Mouse (Mus musculus) kidney, adult 18-20 months (tissue): Measurements from ENCODE around the gene Gm15517.
"Not testable (repeated sequence)": the region's sequence is repeated elsewhere in the genome, so short reads cannot be mapped to it uniquely, and the experiment has no call there.

Experiments used
- DNase-seq: peaks from one replicate; pipeline ENCODE4 v3.0.0; 2021

Gm15517 gene

GRCm38 (mm10) chr7:44261147-44261546, at the start of gene Gm15517:
TSS of gene Gm15517 (plus strand) at chr7:44261447.
- DNase-seq: no peak

- DNase-seq: no peak
Measured at GRCm38 (mm10) chr7:44215645-44216044, 45.6 kb upstream of the Gm15517 start, which contains the start of gene Klk1b5. TSS of gene Klk1b5 (plus strand) at chr7:44215945.

GRCm38 (mm10) chr7:44221601-44222000, 39.6 kb upstream of the Gm15517 start:
- not testable (repeated sequence) for DNase-seq

- not testable (repeated sequence) for DNase-seq
Measured at GRCm38 (mm10) chr7:44222335-44222734, 38.9 kb upstream of the Gm15517 start.

GRCm38 (mm10) chr7:44225076-44225475, 36.2 kb upstream of the Gm15517 start, which contains the start of gene Klk1:
TSS of gene Klk1 (plus strand) at chr7:44225360.
- DNase-seq: peak; percentile 59

- no peak for DNase-seq
Measured at GRCm38 (mm10) chr7:44235909-44236308, 25.3 kb upstream of the Gm15517 start, which contains the start of gene Gm36864. TSS of gene Gm36864 (plus strand) at chr7:44236177.

- no peak for DNase-seq
Measured at GRCm38 (mm10) chr7:44239913-44240312, 21.3 kb upstream of the Gm15517 start.

GRCm38 (mm10) chr7:44240712-44241111, 20.5 kb upstream of the Gm15517 start:
- DNase-seq: no peak

- DNase-seq: no peak
Measured at GRCm38 (mm10) chr7:44241163-44241562, 20.1 kb upstream of the Gm15517 start.

GRCm38 (mm10) chr7:44244080-44244479, 17.2 kb upstream of the Gm15517 start:
- DNase-seq: no peak

- peak; percentile 95 for DNase-seq
Measured at GRCm38 (mm10) chr7:44246055-44246983, 14.9 kb upstream of the Gm15517 start, which contains the start of the genes 1700028J19Rik and 2410002F23Rik. TSS of gene 1700028J19Rik (minus strand) at chr7:44246695. TSS of gene 2410002F23Rik (plus strand) at chr7:44246722.

- DNase-seq: no peak
Measured at GRCm38 (mm10) chr7:44246984-44247470, 14.2 kb upstream of the Gm15517 start.

GRCm38 (mm10) chr7:44247971-44248370, 13.3 kb upstream of the Gm15517 start:
- no peak for DNase-seq

GRCm38 (mm10) chr7:44249248-44249647, 12.0 kb upstream of the Gm15517 start:
- DNase-seq: no peak

- not testable (repeated sequence) for DNase-seq
Measured at GRCm38 (mm10) chr7:44250732-44251275, 10.4 kb upstream of the Gm15517 start.

GRCm38 (mm10) chr7:44253023-44253616, 8.1 kb upstream of the Gm15517 start:
- DNase-seq: no peak

GRCm38 (mm10) chr7:44254930-44255329, 6.3 kb upstream of the Gm15517 start:
- DNase-seq: no peak

GRCm38 (mm10) chr7:44257278-44257677, 4.0 kb upstream of the Gm15517 start, which contains the start of gene Acp4:
TSS of gene Acp4 (minus strand) at chr7:44257378.
- no peak for DNase-seq

- no peak for DNase-seq
Measured at GRCm38 (mm10) chr7:44260410-44260809, 837 bp upstream of the Gm15517 start.

- DNase-seq: peak; percentile 97
Measured at GRCm38 (mm10) chr7:44262791-44263643, 1.8 kb downstream of the Gm15517 start.

GRCm38 (mm10) chr7:44268117-44268516, 6.9 kb downstream of the Gm15517 start:
- no peak for DNase-seq

GRCm38 (mm10) chr7:44269397-44269796, 8.2 kb downstream of the Gm15517 start:
- no peak for DNase-seq
